In genomic region chr16:50293502-50294228, GRCm38 (mm10) we compare ENCODE assay signal across 10 mouse cellular contexts.
DNase-seq lines count a peak whose midpoint lies in the region; ATAC-seq lines count a peak whose summit lies in the region.
"Had no signal": no experiment of that assay in that cellular context is flagged by ENCODE, and none has a peak within 500 bp of the region (broad histone marks: within the 10 kb centered on the region; RNA-seq: fewer than 3 reads in every experiment).

No protein-coding gene starts in this region.

- no peak for ATAC-seq in hindbrain, embryonic 11.5 days (ENCODE audit: low FRiP score)
- ATAC-seq in midbrain, embryonic 13.5 days: 0 out of 2 replicates have a peak, but pooled peaks have one; percentile 53
- ATAC-seq in midbrain, embryonic 16.5 days: no peak

- H3K9ac ChIP-seq in hindbrain, embryonic 11.5 days (ENCODE audit: low read depth, low read length): no peak overlapping the region
- no peak overlapping the region for H3K9ac ChIP-seq in midbrain, embryonic 13.5 days (replicated peaks)
- H3K9ac ChIP-seq in midbrain, embryonic 16.5 days (ENCODE audit: low read depth, low read length): no peak overlapping the region
- H3K9ac ChIP-seq: embryonic facial prominence, embryonic 15.5 days had no signal

- H3K4me1 ChIP-seq in hindbrain, embryonic 11.5 days (replicated peaks; ENCODE audit: control insufficient read depth, insufficient read depth, low read length): no peaks in the 10 kb centered on the region
- H3K4me1 ChIP-seq in hindbrain, embryonic 10.5 days (replicated peaks): no peaks in the 10 kb centered on the region
- H3K4me1 ChIP-seq in midbrain, embryonic 13.5 days (replicated peaks): no peaks in the 10 kb centered on the region
- H3K4me1 ChIP-seq in midbrain, embryonic 16.5 days (ENCODE audit: control insufficient read depth, insufficient read depth, low read length): no peaks in the 10 kb centered on the region
- H3K4me1 ChIP-seq: embryonic facial prominence, embryonic 15.5 days had no signal

- no peak overlapping the region for H3K4me3 ChIP-seq in hindbrain, embryonic 11.5 days (ENCODE audit: low read depth, low read length)
- H3K4me3 ChIP-seq in hindbrain, embryonic 10.5 days: no peak overlapping the region
- H3K4me3 ChIP-seq in midbrain, embryonic 13.5 days (replicated peaks): no peak overlapping the region
- H3K4me3 ChIP-seq in midbrain, embryonic 16.5 days (ENCODE audit: low read depth, low read length): no peak overlapping the region
- H3K4me3 ChIP-seq: embryonic facial prominence, embryonic 15.5 days had no signal

- no peaks in the 10 kb centered on the region for H3K27me3 ChIP-seq in hindbrain, embryonic 11.5 days (ENCODE audit: control insufficient read depth, insufficient read depth, low read length)
- no peaks in the 10 kb centered on the region for H3K27me3 ChIP-seq in hindbrain, embryonic 10.5 days (ENCODE audit: insufficient read depth, poor library complexity, severe bottlenecking)
- H3K27me3 ChIP-seq in midbrain, embryonic 13.5 days: no peaks in the 10 kb centered on the region
- H3K27me3 ChIP-seq in midbrain, embryonic 16.5 days (ENCODE audit: control insufficient read depth, insufficient read depth, low read depth, low read length): no peaks in the 10 kb centered on the region
- H3K27me3 ChIP-seq: embryonic facial prominence, embryonic 15.5 days had no signal

- DNase-seq in hindbrain, embryonic 11.5 days (ENCODE audit: low spot score): peak; percentile 17
- no peak for DNase-seq in hindbrain, embryonic 10.5 days (ENCODE audit: low spot score)
- DNase-seq in adipocyte (ENCODE audit: low spot score): peak; percentile 48
- DNase-seq in retina, embryonic 14.5 days (ENCODE audit: low spot score): peak; percentile 53
- no peak for DNase-seq in spleen, postnatal 36 days (ENCODE audit: low spot score in 2 of 2)
- DNase-seq in urinary bladder, adult 2 months (ENCODE audit: low spot score): no peak

- no peak overlapping the region for H3K4me2 ChIP-seq in hindbrain, embryonic 11.5 days (replicated peaks; ENCODE audit: low read depth, low read length)
- no peak overlapping the region for H3K4me2 ChIP-seq in midbrain, embryonic 13.5 days (replicated peaks)
- H3K4me2 ChIP-seq in midbrain, embryonic 16.5 days (ENCODE audit: low read length): no peak overlapping the region
- H3K4me2 ChIP-seq: embryonic facial prominence, embryonic 15.5 days; heart, embryonic 11.5 days had no signal

- WGBS in hindbrain, embryonic 11.5 days: 87% methylated on average over 4 of the region's 4 CpGs
- WGBS in hindbrain, embryonic 10.5 days: 91% methylated on average over 4 of the region's 4 CpGs
- WGBS in midbrain, embryonic 13.5 days: 78% methylated on average over 4 of the region's 4 CpGs
- 73% methylated on average over 4 of the region's 4 CpGs for WGBS in midbrain, embryonic 16.5 days

- H3K9me3 ChIP-seq in hindbrain, embryonic 11.5 days (ENCODE audit: control insufficient read depth, low read length): no peaks in the 10 kb centered on the region
- no peaks in the 10 kb centered on the region for H3K9me3 ChIP-seq in hindbrain, embryonic 10.5 days
- H3K9me3 ChIP-seq in midbrain, embryonic 13.5 days: no peaks in the 10 kb centered on the region
- no peaks in the 10 kb centered on the region for H3K9me3 ChIP-seq in midbrain, embryonic 16.5 days (replicated peaks; ENCODE audit: control insufficient read depth, low read length, poor library complexity, severe bottlenecking)
- H3K9me3 ChIP-seq: embryonic facial prominence, embryonic 15.5 days had no signal

- H3K36me3 ChIP-seq in hindbrain, embryonic 11.5 days (ENCODE audit: control insufficient read depth, insufficient read depth, low read length): no peaks in the 10 kb centered on the region
- no peaks in the 10 kb centered on the region for H3K36me3 ChIP-seq in hindbrain, embryonic 10.5 days
- no peaks in the 10 kb centered on the region for H3K36me3 ChIP-seq in midbrain, embryonic 13.5 days
- H3K36me3 ChIP-seq in midbrain, embryonic 16.5 days (ENCODE audit: control insufficient read depth, insufficient read depth, low read length): no peaks in the 10 kb centered on the region
- H3K36me3 ChIP-seq: embryonic facial prominence, embryonic 15.5 days had no signal

- H3K27ac ChIP-seq in hindbrain, embryonic 11.5 days (ENCODE audit: low read depth, low read length): no peak overlapping the region
- H3K27ac ChIP-seq in hindbrain, embryonic 10.5 days: no peak overlapping the region
- no peak overlapping the region for H3K27ac ChIP-seq in midbrain, embryonic 13.5 days
- no peak overlapping the region for H3K27ac ChIP-seq in midbrain, embryonic 16.5 days (ENCODE audit: low read length)
- H3K27ac ChIP-seq: embryonic facial prominence, embryonic 15.5 days had no signal

Comparison
In these comparisons a context has a peak if more than half of its experiments do, and no peak if none do; other contexts are left out.
1. DNase-seq: peak in hindbrain, embryonic 11.5 days (single experiment), adipocyte (single experiment) and retina, embryonic 14.5 days (single experiment); none in hindbrain, embryonic 10.5 days (single experiment), spleen, postnatal 36 days (0 of 2) and urinary bladder, adult 2 months (single experiment).